In the genomic region with DNA sequence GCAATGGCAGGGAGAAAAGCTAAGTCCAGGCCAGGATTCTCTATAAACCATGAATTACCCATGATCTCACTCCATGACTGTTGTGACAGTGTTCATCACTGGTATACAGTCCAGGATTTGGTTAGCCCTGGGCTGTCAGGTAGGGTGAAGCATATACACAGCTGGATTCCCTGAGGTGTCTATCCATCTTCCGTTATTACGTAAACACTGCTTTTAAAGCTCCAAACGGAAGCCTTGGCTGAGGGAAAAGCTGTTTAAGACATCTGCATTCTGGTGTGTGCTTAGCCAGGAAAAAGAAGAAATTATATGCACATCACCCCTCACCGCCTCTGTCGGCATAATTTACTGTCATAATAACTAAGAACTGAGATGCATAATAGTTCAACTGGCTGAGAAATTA, we compare ENCODE assay signal across 12 mouse cellular contexts.
DNase-seq lines count a peak whose midpoint lies in the region; ATAC-seq lines count a peak whose summit lies in the region.
"Had no signal": no experiment of that assay in that cellular context is flagged by ENCODE, and none has a peak within 500 bp of the region (broad histone marks: within the 10 kb centered on the region; RNA-seq: fewer than 3 reads in every experiment).

No protein-coding gene starts in this region.

- DNase-seq in brain, adult 2 months (ENCODE audit: low read depth, low spot score): peak; percentile 41
- peak; percentile 38 for DNase-seq in forebrain, embryonic 14.5 days (ENCODE audit: low spot score)
- no peak for DNase-seq in embryo, embryonic 9.5 days (ENCODE audit: extremely low spot score)
- DNase-seq: cerebellum, postnatal 10 days; heart, postnatal 14 days; thymus, postnatal 25 days had no signal

- H3K27ac ChIP-seq in kidney, embryonic 15.5 days: 0 out of 2 replicates have a peak overlapping the region, but pooled peaks have one; percentile 20
- no peak overlapping the region for H3K27ac ChIP-seq in kidney, embryonic 16.5 days (ENCODE audit: low read length)
- peak overlapping the region; percentile 75 for H3K27ac ChIP-seq in forebrain, embryonic 14.5 days (ENCODE audit: low read depth, low read length)
- peak overlapping the region; percentile 81 for H3K27ac ChIP-seq in midbrain, embryonic 13.5 days
- H3K27ac ChIP-seq: embryonic facial prominence, embryonic 13.5 days had no signal

- no peak overlapping the region for H3K4me2 ChIP-seq in kidney, embryonic 15.5 days
- H3K4me2 ChIP-seq in kidney, embryonic 16.5 days (replicated peaks; ENCODE audit: low read depth, low read length): no peak overlapping the region
- H3K4me2 ChIP-seq in forebrain, embryonic 14.5 days (ENCODE audit: low read length): no peak overlapping the region
- H3K4me2 ChIP-seq in midbrain, embryonic 13.5 days (replicated peaks): 0 out of 2 replicates have a peak overlapping the region, but pooled peaks have one; percentile 12
- H3K4me2 ChIP-seq: embryonic facial prominence, embryonic 13.5 days had no signal

- H3K9me3 ChIP-seq in kidney, embryonic 15.5 days (replicated peaks): no peaks in the 10 kb centered on the region
- H3K9me3 ChIP-seq in kidney, embryonic 16.5 days (ENCODE audit: low read length): peaks cover 6% of the 10 kb centered on the region; the same call in 1 of the 2 replicates
- H3K9me3 ChIP-seq in forebrain, embryonic 14.5 days (replicated peaks; ENCODE audit: control insufficient read depth, low read length): 0 out of 2 replicates have a peak, but pooled peaks cover 4% of the 10 kb centered on the region
- no peaks in the 10 kb centered on the region for H3K9me3 ChIP-seq in midbrain, embryonic 13.5 days
- H3K9me3 ChIP-seq: embryonic facial prominence, embryonic 13.5 days had no signal

- no peak overlapping the region for H3K4me3 ChIP-seq in kidney, embryonic 15.5 days (replicated peaks)
- no peak overlapping the region for H3K4me3 ChIP-seq in kidney, embryonic 16.5 days (ENCODE audit: low read length)
- H3K4me3 ChIP-seq in forebrain, embryonic 14.5 days (ENCODE audit: low read depth, low read length): no peak overlapping the region
- no peak overlapping the region for H3K4me3 ChIP-seq in midbrain, embryonic 13.5 days (replicated peaks)
- H3K4me3 ChIP-seq: embryonic facial prominence, embryonic 13.5 days had no signal

- peaks cover 12% of the 10 kb centered on the region for H3K4me1 ChIP-seq in kidney, embryonic 15.5 days
- peaks cover 7% of the 10 kb centered on the region; the same call in 1 of the 2 replicates for H3K4me1 ChIP-seq in kidney, embryonic 16.5 days (ENCODE audit: insufficient read depth, low read length)
- H3K4me1 ChIP-seq in forebrain, embryonic 14.5 days (ENCODE audit: control insufficient read depth, insufficient read depth, low read length): peaks cover 9% of the 10 kb centered on the region; the same call in 1 of the 2 replicates
- peaks cover 25% of the 10 kb centered on the region for H3K4me1 ChIP-seq in midbrain, embryonic 13.5 days (replicated peaks)

- peaks cover 50% of the 10 kb centered on the region for H3K36me3 ChIP-seq in kidney, embryonic 15.5 days
- peaks cover 30% of the 10 kb centered on the region for H3K36me3 ChIP-seq in kidney, embryonic 16.5 days (ENCODE audit: insufficient read depth, low read length)
- H3K36me3 ChIP-seq in forebrain, embryonic 14.5 days (ENCODE audit: control insufficient read depth, insufficient read depth, low read length): peaks cover 25% of the 10 kb centered on the region
- peaks cover 29% of the 10 kb centered on the region for H3K36me3 ChIP-seq in midbrain, embryonic 13.5 days

- H3K9ac ChIP-seq in kidney, embryonic 15.5 days: no peak overlapping the region
- no peak overlapping the region for H3K9ac ChIP-seq in kidney, embryonic 16.5 days (replicated peaks; ENCODE audit: low read length)
- H3K9ac ChIP-seq in forebrain, embryonic 14.5 days (ENCODE audit: low read length): no peak overlapping the region
- H3K9ac ChIP-seq in midbrain, embryonic 13.5 days (replicated peaks): no peak overlapping the region
- H3K9ac ChIP-seq: embryonic facial prominence, embryonic 13.5 days had no signal

- no peak for ATAC-seq in kidney, embryonic 15.5 days (replicated peaks; ENCODE audit: low FRiP score)
- no peak for ATAC-seq in kidney, embryonic 16.5 days (ENCODE audit: low FRiP score, low TSS enrichment)
- ATAC-seq in forebrain, embryonic 14.5 days: peak; percentile 49; the same call in 1 of the 2 replicates
- peak; percentile 88 for ATAC-seq in midbrain, embryonic 13.5 days
- no peak for ATAC-seq in cerebellum, adult (ENCODE audit: insufficient number of reproducible peaks, low FRiP score, low TSS enrichment)
- ATAC-seq in CD4-positive, CD25-positive, alpha-beta regulatory T cell, adult 4 months: no peak

- WGBS in kidney, embryonic 15.5 days: 58% methylated on average over 5 of the region's 5 CpGs
- WGBS in kidney, embryonic 16.5 days: 69% methylated on average over 5 of the region's 5 CpGs
- 68% methylated on average over 5 of the region's 5 CpGs for WGBS in forebrain, embryonic 14.5 days
- WGBS in midbrain, embryonic 13.5 days: 54% methylated on average over 5 of the region's 5 CpGs

- H3K27me3 ChIP-seq in kidney, embryonic 15.5 days: no peaks in the 10 kb centered on the region
- no peaks in the 10 kb centered on the region for H3K27me3 ChIP-seq in kidney, embryonic 16.5 days (ENCODE audit: insufficient read depth, low read length)
- H3K27me3 ChIP-seq in forebrain, embryonic 14.5 days (replicated peaks; ENCODE audit: control insufficient read depth, insufficient read depth, low read length): no peaks in the 10 kb centered on the region
- no peaks in the 10 kb centered on the region for H3K27me3 ChIP-seq in midbrain, embryonic 13.5 days
- H3K27me3 ChIP-seq: embryonic facial prominence, embryonic 13.5 days had no signal

Comparison
In these comparisons a context has a peak if more than half of its experiments do, and no peak if none do; other contexts are left out.
1. ATAC-seq: peak in forebrain, embryonic 14.5 days (single experiment) and midbrain, embryonic 13.5 days (single experiment); none in kidney, embryonic 15.5 days (single experiment), kidney, embryonic 16.5 days (single experiment), cerebellum, adult (single experiment) and CD4-positive, CD25-positive, alpha-beta regulatory T cell, adult 4 months (single experiment).